Mouse (Mus musculus) C2C12 (cell line): ENCODE results near the gene Nrf1. TPM values are rescaled to one million over a fixed set of nuclear protein-coding genes. Genes with fewer than 3 reads are reported as not detected.

ENCODE experiments used
- H3K27me3 ChIP-seq: one replicate; pipeline ENCODE4 v1.6.1; 2011; ENCODE audit not compliant: control insufficient read depth, insufficient read depth, insufficient read length
- H3K36me3 ChIP-seq: one replicate; pipeline ENCODE4 v1.6.1; 2011; ENCODE audit not compliant: control insufficient read depth, insufficient read depth
- H3K4me3 ChIP-seq: one replicate; pipeline ENCODE4 v1.5.1; 2011; ENCODE audit warnings: mild to moderate bottlenecking, control low read depth; ENCODE audit not compliant: poor library complexity, insufficient read depth, severe bottlenecking
- H3K79me2 ChIP-seq: one replicate; pipeline ENCODE4 v1.6.1; 2011; ENCODE audit not compliant: control insufficient read depth, insufficient read depth
- H3K79me3 ChIP-seq: one replicate; pipeline ENCODE4 v1.6.1; 2011; ENCODE audit warnings: low read depth, control low read depth
- H3ac ChIP-seq: one replicate; pipeline ENCODE3; 2011; ENCODE audit warnings: low read depth; ENCODE audit not compliant: control insufficient read depth, insufficient read length
- CEBPB ChIP-seq: IDR thresholded peaks from one replicate; pipeline ENCODE4 v1.6.1; 2011; ENCODE audit warnings: low read depth, mild to moderate bottlenecking, control low read depth, moderate library complexity
- CTCF ChIP-seq: IDR thresholded peaks from one replicate; pipeline ENCODE4 v1.5.1; 2011; ENCODE audit not compliant: control insufficient read depth, insufficient read depth, insufficient read length
- FOSL1 ChIP-seq: IDR thresholded peaks from one replicate; pipeline ENCODE4 v1.8.0; 2011; ENCODE audit warnings: mild to moderate bottlenecking, low read length; ENCODE audit not compliant: poor library complexity, insufficient read depth, severe bottlenecking
- MAX ChIP-seq: IDR thresholded peaks from one replicate; pipeline ENCODE4 v1.6.1; 2011; ENCODE audit warnings: mild to moderate bottlenecking, control low read depth
- MYOD1 ChIP-seq: IDR thresholded peaks from one replicate; pipeline ENCODE4 v1.6.1; 2011; ENCODE audit warnings: low read depth; ENCODE audit not compliant: control insufficient read depth, insufficient read length
- MYOG ChIP-seq: IDR thresholded peaks from one replicate; pipeline ENCODE4 v1.6.1; 2011; ENCODE audit not compliant: control insufficient read depth, insufficient read length; ENCODE audit errors: extremely low read depth
- USF1 ChIP-seq: IDR thresholded peaks from one replicate; pipeline ENCODE4 v1.6.1; 2011; ENCODE audit warnings: low read depth, mild to moderate bottlenecking, control low read depth, moderate library complexity
- long read RNA-seq, 2 experiments: library from polyadenylated mRNA; unstranded; transcript quantifications; one replicate each; pipeline ENCODE4 v2.0.0; 2019 to 2020
- polyA plus RNA-seq: library from polyadenylated mRNA; unstranded; fragments of >200 nt; fragmentation: generic; extraction: Trizol; gene quantifications from one replicate; pipeline ENCODE4 v1.2.1, GENCODE M21; 2012; ENCODE audit warnings: missing spikeins

The Nrf1 gene
- 33.7 TPM for polyA plus RNA-seq
- long read RNA-seq, experiment 1, transcript Nrf1-207 (12 exons, 1,879 nt), result major isoform, 7 of 27 reads
- long read RNA-seq, experiment 1, transcript Nrf1-210 (12 exons, 3,295 nt), result minor isoform, 5 of 27 reads
- long read RNA-seq, experiment 1, partial matches to known transcripts, result 1 of 27 reads
- long read RNA-seq, experiment 1, other reads (novel, unspliced or antisense), result 13 of 27 reads
- long read RNA-seq, experiment 2, transcript Nrf1-207 (12 exons, 1,879 nt), result minor isoform, 41 of 420 reads
- long read RNA-seq, experiment 2, transcript Nrf1-210 (12 exons, 3,295 nt), result major isoform, 126 of 420 reads
- long read RNA-seq, experiment 2, transcript Nrf1-211 (12 exons, 3,584 nt), result minor isoform, 85 of 420 reads
- long read RNA-seq, experiment 2, partial matches to known transcripts, result 14 of 420 reads
- long read RNA-seq, experiment 2, other reads (novel, unspliced or antisense), result 152 of 420 reads

DNA sequence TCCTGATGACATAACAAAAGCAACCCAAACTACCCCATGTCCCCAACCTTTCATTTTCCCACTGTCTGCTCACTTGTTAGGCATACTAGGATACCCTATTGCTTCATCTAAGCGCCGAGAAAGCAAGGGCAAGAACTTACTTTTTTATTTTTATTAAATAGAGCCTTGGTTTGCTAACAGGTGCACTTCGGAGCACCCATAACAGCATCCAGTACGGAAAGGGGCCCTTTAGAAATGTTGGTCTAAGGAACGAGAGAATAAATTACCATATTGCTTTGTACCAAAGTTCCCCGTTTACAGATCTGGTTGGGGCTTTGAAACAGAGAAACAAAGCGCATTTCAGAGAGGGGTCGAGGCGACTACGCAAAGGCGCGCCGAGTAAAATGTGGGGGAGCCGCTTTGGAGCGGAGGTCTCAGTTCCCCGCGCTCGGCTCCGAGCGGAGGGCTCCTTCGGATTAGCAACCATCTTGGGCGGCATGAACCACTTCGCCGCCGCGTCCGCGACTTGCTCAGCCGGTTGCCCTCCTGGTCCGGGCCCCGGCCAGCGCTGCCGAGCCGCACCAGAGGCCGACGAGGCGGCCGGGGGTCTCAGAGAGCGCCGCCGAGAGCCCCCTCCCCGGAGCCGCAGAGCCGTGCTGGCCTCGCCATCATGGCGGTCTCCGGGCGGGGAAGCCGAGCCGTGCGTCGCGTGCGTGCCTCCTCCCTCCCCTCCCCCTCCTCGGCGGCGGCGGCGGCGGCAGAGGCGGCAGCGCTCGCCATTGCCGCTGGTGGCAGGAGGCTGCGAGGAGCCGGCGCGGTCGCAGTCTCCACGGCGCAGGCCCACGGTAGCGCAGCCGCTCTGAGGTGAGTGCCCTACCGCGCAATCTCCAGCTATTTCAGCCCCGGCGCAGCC, at the start of gene Nrf1:
Gene Nrf1 (plus strand): TSS at position 718 of the 892 bp plus-strand sequence.
- peak within 1 kb of the TSS; percentile 86 for H3ac ChIP-seq
- peak within 1 kb of the TSS; percentile 78 for H3K4me3 ChIP-seq

DNA sequence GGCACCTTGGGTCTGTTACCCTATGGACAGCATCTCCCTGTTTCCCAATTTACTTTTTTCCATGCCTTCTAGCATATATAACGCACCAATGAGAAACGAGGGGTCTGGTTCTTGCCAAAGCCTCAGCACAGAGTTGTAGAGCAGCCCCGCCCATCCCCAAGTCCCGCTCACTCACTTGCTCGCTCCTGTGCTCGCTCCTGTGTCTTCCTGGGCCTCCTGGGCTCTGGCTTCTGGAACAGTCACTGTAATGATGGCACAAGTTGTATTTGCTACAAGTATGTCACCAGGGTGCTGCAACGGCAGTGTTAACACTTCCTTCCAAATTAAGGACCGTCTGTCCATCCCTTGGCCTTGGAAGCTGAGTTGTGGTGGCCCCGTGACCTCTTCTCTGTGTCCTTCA, 49.6 kb upstream of the Nrf1 start:
- H3K79me3 ChIP-seq, result no peaks in the 10 kb centered on the region
- TF ChIP-seq MYOG (no peak), USF1 (no peak), CEBPB (no peak), FOSL1 (no peak), CTCF (no peak), MYOD1 (no peak), MAX (no peak)
- no peaks in the 10 kb centered on the region for H3K79me2 ChIP-seq
- no peak overlapping the region for H3ac ChIP-seq
- no peaks in the 10 kb centered on the region for H3K36me3 ChIP-seq
- H3K27me3 ChIP-seq, result peaks cover 4% of the 10 kb centered on the region
- H3K4me3 ChIP-seq, result no peak overlapping the region

More for the DNA sequence above, at the start of gene Nrf1:
- H3K27me3 ChIP-seq, result no peaks in the 10 kb centered on the region
- no peaks in the 10 kb centered on the region for H3K36me3 ChIP-seq
- H3K79me2 ChIP-seq, result peaks cover 45% of the 10 kb centered on the region
- TF ChIP-seq MAX, result peak; percentile 21
- TF ChIP-seq CEBPB, result no peak
- H3K79me3 ChIP-seq, result peaks cover 40% of the 10 kb centered on the region

DNA sequence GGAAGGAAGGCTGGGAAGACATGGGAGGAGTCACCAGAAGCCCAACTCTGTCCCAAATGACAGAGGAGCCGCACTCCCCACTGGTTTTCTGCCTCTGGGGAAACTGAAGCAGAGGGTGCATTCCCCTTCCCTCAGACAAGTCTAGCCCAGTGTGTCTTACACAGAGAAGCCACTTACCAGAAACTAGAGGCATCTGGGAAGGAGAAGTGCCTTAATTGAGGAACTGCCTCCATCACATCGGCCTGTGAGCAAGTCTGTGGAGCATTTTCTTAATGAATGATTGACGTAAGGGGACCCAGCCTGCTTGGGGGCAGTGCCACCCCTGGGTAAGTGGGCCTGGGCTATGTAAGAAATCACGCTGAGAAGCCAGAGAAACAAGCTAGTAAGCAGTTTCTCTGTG, 49.0 kb upstream of the Nrf1 start:
- Histone ChIP-seq H3K79me3 (no peaks in the 10 kb centered on the region), H3K27me3 (peaks cover 4% of the 10 kb centered on the region), H3ac (no peak overlapping the region), H3K79me2 (no peaks in the 10 kb centered on the region), H3K4me3 (no peak overlapping the region), H3K36me3 (no peaks in the 10 kb centered on the region)
- TF ChIP-seq MAX (no peak), MYOD1 (no peak), USF1 (no peak), CEBPB (no peak), MYOG (no peak), CTCF (no peak), FOSL1 (no peak)

DNA sequence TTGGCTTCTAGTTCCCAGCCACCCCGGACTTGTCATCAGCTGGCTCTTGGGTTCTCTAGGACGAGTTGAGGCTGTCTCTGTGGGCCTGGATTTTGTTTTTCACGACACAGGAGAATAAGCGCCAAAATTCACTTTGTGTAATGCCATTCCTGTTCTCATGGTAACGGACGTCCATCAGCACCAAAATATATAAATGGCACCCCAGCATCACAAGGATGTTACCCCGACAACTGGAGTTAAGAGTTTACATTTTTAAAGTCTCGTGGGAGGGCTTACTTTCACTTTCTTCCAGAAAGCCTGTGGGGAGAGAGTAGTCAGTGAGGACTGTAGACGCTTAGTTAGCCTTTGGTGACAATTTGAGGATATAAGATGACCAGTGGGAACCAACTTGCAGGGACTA, 45.2 kb upstream of the Nrf1 start:
- no peaks in the 10 kb centered on the region for H3K79me3 ChIP-seq
- TF ChIP-seq MYOD1 (no peak), MAX (no peak), USF1 (no peak), CEBPB (no peak), FOSL1 (no peak), MYOG (no peak), CTCF (no peak)
- no peaks in the 10 kb centered on the region for H3K36me3 ChIP-seq
- no peak overlapping the region for H3ac ChIP-seq
- H3K4me3 ChIP-seq, result no peak overlapping the region
- no peaks in the 10 kb centered on the region for H3K27me3 ChIP-seq
- no peaks in the 10 kb centered on the region for H3K79me2 ChIP-seq

DNA sequence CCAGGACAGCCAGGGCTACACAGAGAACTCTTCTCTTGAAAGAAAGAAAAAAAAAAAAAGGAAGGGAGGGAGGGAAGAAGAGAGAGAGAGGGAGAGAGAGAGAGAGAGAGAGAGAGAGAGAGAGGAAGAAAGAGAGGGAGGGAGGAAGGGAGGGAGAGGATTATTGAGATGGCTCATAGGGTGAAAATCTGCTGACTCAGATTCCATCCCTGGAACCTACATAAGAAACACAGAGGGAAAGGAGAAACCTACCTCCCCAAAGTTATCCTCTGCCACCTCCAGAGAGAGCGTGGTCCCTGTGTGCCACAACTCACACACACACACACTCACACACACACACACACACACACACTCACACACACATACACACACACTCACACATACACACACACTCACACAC, 41.9 kb upstream of the Nrf1 start:
- Histone ChIP-seq H3K4me3 (no peak overlapping the region), H3K79me2 (no peaks in the 10 kb centered on the region), H3K36me3 (no peaks in the 10 kb centered on the region), H3K27me3 (no peaks in the 10 kb centered on the region), H3K79me3 (no peaks in the 10 kb centered on the region), H3ac (no peak overlapping the region)
- no peak for TF ChIP-seq MAX
- no peak for TF ChIP-seq MYOD1
- TF ChIP-seq FOSL1, result no peak
- TF ChIP-seq CTCF, result no peak
- no peak for TF ChIP-seq USF1
- TF ChIP-seq CEBPB, result no peak
- TF ChIP-seq MYOG, result no peak
